Mouse (Mus musculus) heart, postnatal 0 days (tissue): ENCODE measurements around the gene Eif5a2. TPM values are rescaled to one million over a fixed set of nuclear protein-coding genes. Genes with fewer than 3 reads are reported as not detected.

Experiments
- ATAC-seq: fragments of 200-750 bp; cut with Nextera tagmentation; 2 replicates; pipeline ENCODE4 v1.8.0; 2017; ENCODE audit warnings: low read depth, moderate number of reproducible peaks, moderate library complexity; ENCODE audit not compliant: insufficient read depth
- DNase-seq: peaks from one replicate; pipeline ENCODE4 v3.0.0-alpha.2; 2016; ENCODE audit warnings: low spot score
- H3K27ac ChIP-seq: fragments of 300-500 bp; sonication (generic); 2 replicates; pipeline ENCODE4 v1.5.1; 2014; ENCODE audit warnings: low read depth, mild to moderate bottlenecking
- H3K27me3 ChIP-seq: fragments of 300-500 bp; sonication (generic); 2 replicates; pipeline ENCODE4 v1.6.1; 2014; ENCODE audit warnings: low read length, mixed read lengths; ENCODE audit not compliant: control insufficient read depth, insufficient read depth
- H3K36me3 ChIP-seq: fragments of 300-500 bp; sonication (generic); replicated peaks from 2 replicates; pipeline ENCODE4 v1.6.1; 2014; ENCODE audit warnings: low read length, mixed read lengths; ENCODE audit not compliant: control insufficient read depth, insufficient read depth
- H3K4me1 ChIP-seq: fragments of 300-500 bp; sonication (generic); 2 replicates; pipeline ENCODE4 v1.6.1; 2014; ENCODE audit warnings: antibody characterized with exemption; ENCODE audit not compliant: control insufficient read depth, insufficient read depth
- H3K4me2 ChIP-seq: fragments of 300-500 bp; sonication (generic); 2 replicates; pipeline ENCODE4 v1.6.1; 2014; ENCODE audit warnings: low read depth, mild to moderate bottlenecking, low read length, moderate library complexity
- H3K4me3 ChIP-seq: fragments of 300-500 bp; sonication (generic); 2 replicates; pipeline ENCODE4 v1.5.1; 2014; ENCODE audit warnings: low read depth, low read length
- H3K9ac ChIP-seq: fragments of 300-500 bp; sonication (generic); replicated peaks from 2 replicates; pipeline ENCODE4 v1.6.1; 2014; ENCODE audit warnings: low read depth, low read length, mixed read lengths
- H3K9me3 ChIP-seq: fragments of 300-500 bp; sonication (generic); replicated peaks from 2 replicates; pipeline ENCODE4 v1.6.1; 2016; ENCODE audit warnings: low read length; ENCODE audit not compliant: control insufficient read depth
- CTCF ChIP-seq: IDR thresholded peaks from 2 replicates; pipeline ENCODE4 v1.5.1; 2016; ENCODE audit warnings: antibody characterized with exemption, control low read depth, low read depth
- EP300 ChIP-seq: IDR thresholded peaks from 2 replicates; pipeline ENCODE4 v1.6.1; 2016; ENCODE audit warnings: antibody characterized with exemption, low read depth
- WGBS: fragments of 180-500 bp; shearing (Covaris S2); extraction: QIAGEN DNeasy Blood & Tissue Kit; methylation state at CpG from one replicate; pipeline ENCODE4 v1.1.7; 2014; 5-methylcytosine and 5-hydroxymethylcytosine counted together
- polyA plus RNA-seq: library from polyadenylated mRNA; unstranded; fragments of >200 nt; fragmentation: Nextera tagmentation; extraction: Ambion mirVana; gene quantifications from 2 replicates; pipeline ENCODE4 v1.2.1, GENCODE M21; 2015
- total RNA-seq: library from RNA; depleted of rRNA; stranded (reverse); fragments of >200 nt; gene quantifications from 2 replicates; pipeline ENCODE4 v1.2.3, GENCODE M21; 2014; ENCODE audit warnings: low replicate concordance; rRNA removed

Gene Eif5a2
- total RNA-seq, result 5.2 and 10.5 TPM in 2 replicates
- polyA plus RNA-seq, result 4.4 and 5.9 TPM in 2 replicates

- 0 out of 2 replicates have a peak, but pooled peaks have one; percentile 64 for TF ChIP-seq EP300
- TF ChIP-seq CTCF, result no peak
- ATAC-seq, result peak; percentile 99
Observed at GRCm38 (mm10) chr3:28780994-28781393, at the start of gene Eif5a2. Gene Eif5a2, plus strand, starts transcription at chr3:28781276.

GRCm38 (mm10) chr3:28734712-28735111, 46.4 kb upstream of the Eif5a2 start:
- peak; percentile 14; the same call in 1 of the 2 replicates for ATAC-seq
- no peak overlapping the region for H3K27ac ChIP-seq
- no peaks in the 10 kb centered on the region for H3K4me1 ChIP-seq
- TF ChIP-seq CTCF, result no peak
- TF ChIP-seq EP300, result no peak
- H3K36me3 ChIP-seq, result no peaks in the 10 kb centered on the region
- DNase-seq, result no peak
- no peak overlapping the region for H3K4me3 ChIP-seq
- no peak overlapping the region for H3K9ac ChIP-seq
- no peak overlapping the region for H3K4me2 ChIP-seq
- H3K9me3 ChIP-seq, result no peaks in the 10 kb centered on the region
- H3K27me3 ChIP-seq, result no peaks in the 10 kb centered on the region
- WGBS, result 64% methylated on average over 2 of the region's 2 CpGs

More at GRCm38 (mm10) chr3:28780994-28781393, at the start of gene Eif5a2:
- no peaks in the 10 kb centered on the region for H3K27me3 ChIP-seq
- peaks cover 10% of the 10 kb centered on the region; the same call in 1 of the 2 replicates for H3K4me1 ChIP-seq
- peak within 1 kb of the TSS; percentile 99 for H3K4me2 ChIP-seq
- peak within 1 kb of the TSS; percentile 81 for H3K4me3 ChIP-seq
- 5% methylated on average over 21 of the region's 46 CpGs for WGBS
- H3K27ac ChIP-seq, result no peak within 1 kb of the TSS
- H3K9me3 ChIP-seq, result no peaks in the 10 kb centered on the region
- H3K9ac ChIP-seq, result peak within 1 kb of the TSS; percentile 74
- no peaks in the 10 kb centered on the region for H3K36me3 ChIP-seq
- peak; percentile 91 for DNase-seq

GRCm38 (mm10) chr3:28736981-28737380, 44.1 kb upstream of the Eif5a2 start:
- WGBS, result 54% methylated on average over 2 of the region's 2 CpGs
- DNase-seq (no peak), ATAC-seq (no peak)
- no peak overlapping the region for H3K4me3 ChIP-seq
- no peaks in the 10 kb centered on the region for H3K9me3 ChIP-seq
- H3K27me3 ChIP-seq, result no peaks in the 10 kb centered on the region
- TF ChIP-seq EP300 (no peak), CTCF (no peak)
- no peak overlapping the region for H3K27ac ChIP-seq
- no peak overlapping the region for H3K9ac ChIP-seq
- no peaks in the 10 kb centered on the region for H3K4me1 ChIP-seq
- H3K36me3 ChIP-seq, result no peaks in the 10 kb centered on the region
- no peak overlapping the region for H3K4me2 ChIP-seq

- 23% methylated on average over 6 of the region's 6 CpGs for WGBS
- no peaks in the 10 kb centered on the region for H3K4me1 ChIP-seq
Observed at GRCm38 (mm10) chr3:28740353-28740752, 40.7 kb upstream of the Eif5a2 start.

GRCm38 (mm10) chr3:28743251-28743650, 37.8 kb upstream of the Eif5a2 start:
- H3K4me1 ChIP-seq, result no peaks in the 10 kb centered on the region
- 28% methylated on average over 8 of the region's 8 CpGs for WGBS
- H3K4me2 ChIP-seq, result no peak overlapping the region
- H3K4me3 ChIP-seq, result no peak overlapping the region
- TF ChIP-seq CTCF, result no peak
- no peak for TF ChIP-seq EP300
- ATAC-seq, result no peak
- no peaks in the 10 kb centered on the region for H3K36me3 ChIP-seq
- DNase-seq, result no peak
- H3K9me3 ChIP-seq, result no peaks in the 10 kb centered on the region
- H3K27ac ChIP-seq, result no peak overlapping the region
- H3K27me3 ChIP-seq, result no peaks in the 10 kb centered on the region
- no peak overlapping the region for H3K9ac ChIP-seq

More at GRCm38 (mm10) chr3:28740353-28740752, 40.7 kb upstream of the Eif5a2 start:
- Histone ChIP-seq H3K9me3 (no peaks in the 10 kb centered on the region), H3K4me3 (no peak overlapping the region), H3K36me3 (no peaks in the 10 kb centered on the region), H3K27ac (no peak overlapping the region), H3K4me2 (no peak overlapping the region), H3K9ac (no peak overlapping the region), H3K27me3 (no peaks in the 10 kb centered on the region)
- no peak for DNase-seq
- no peak for ATAC-seq
- no peak for TF ChIP-seq CTCF
- TF ChIP-seq EP300, result no peak

- WGBS, result 32% methylated on average over 7 of the region's 7 CpGs
- no peak overlapping the region for H3K9ac ChIP-seq
- no peak overlapping the region for H3K4me2 ChIP-seq
- no peaks in the 10 kb centered on the region for H3K27me3 ChIP-seq
- ATAC-seq, result peak; percentile 79
- no peaks in the 10 kb centered on the region for H3K9me3 ChIP-seq
- H3K27ac ChIP-seq, result no peak overlapping the region
- H3K4me1 ChIP-seq, result no peaks in the 10 kb centered on the region
- no peak overlapping the region for H3K4me3 ChIP-seq
- TF ChIP-seq CTCF (peak; percentile 99), EP300 (no peak)
- DNase-seq, result peak; percentile 84
- H3K36me3 ChIP-seq, result no peaks in the 10 kb centered on the region
Observed at GRCm38 (mm10) chr3:28745835-28746483, 35.1 kb upstream of the Eif5a2 start.
